Mouse (Mus musculus): Measurements from ENCODE around the gene Flad1. TPM values are rescaled to one million over a fixed set of nuclear protein-coding genes. Genes with fewer than 3 reads are reported as not detected.
A peak's percentile ranks its signal among the peaks of the same experiment; 100 is the strongest.

Gene Flad1
- 35.9 and 36.5 TPM in 2 replicates for polyA plus RNA-seq (2015; fragmentation: Nextera tagmentation; extraction: Ambion mirVana)

DNA sequence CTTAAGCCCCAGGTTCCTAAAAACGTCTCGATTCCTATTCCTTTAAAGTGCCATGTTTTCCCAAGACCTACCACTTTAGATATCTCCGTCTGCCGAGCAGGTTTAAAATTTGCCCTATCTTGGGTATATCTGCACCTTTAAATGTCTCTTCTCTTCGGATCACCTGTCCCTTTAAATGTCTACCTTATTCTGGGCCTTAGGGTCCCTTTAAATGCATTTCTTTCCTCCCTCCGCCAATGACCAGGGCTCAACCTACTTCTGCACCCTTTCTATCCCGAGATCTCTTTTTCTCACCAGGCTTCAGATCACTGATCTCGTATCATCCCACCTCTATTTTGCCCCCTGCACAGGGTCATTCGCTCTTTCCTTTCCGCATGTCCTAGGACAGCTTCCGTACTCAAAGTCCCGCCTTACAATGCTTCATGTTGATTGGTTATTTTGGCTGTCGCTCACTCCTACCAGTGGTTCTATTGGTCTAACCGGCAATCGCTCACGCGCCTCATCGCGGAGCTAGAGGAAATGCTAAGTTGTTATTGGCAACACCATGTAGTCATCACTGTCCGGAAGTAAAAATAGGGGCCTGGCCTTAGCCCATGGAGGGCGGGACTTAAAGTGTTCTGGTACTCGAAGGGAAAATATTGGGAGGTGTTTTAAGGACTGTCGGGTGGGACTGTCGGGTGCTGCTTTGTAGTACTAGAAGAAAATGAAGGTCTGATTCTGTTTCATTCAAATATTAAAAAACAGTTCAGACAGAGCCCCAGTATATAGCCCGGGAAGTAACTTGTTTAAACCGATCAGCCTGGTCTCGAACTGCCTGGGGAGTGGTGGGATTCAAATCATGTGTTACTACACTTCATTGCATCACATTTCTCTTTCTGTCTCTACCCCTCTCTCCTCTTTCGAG lies at the start of gene Flad1:
Flad1 (minus strand) TSS at position 381 of the 904 bp plus-strand sequence.
- Histone ChIP-seq H3K9me3 (no peaks in the 10 kb centered on the region), H3K4me2 (peak within 1 kb of the TSS; percentile 75), H3K36me3 (replicated peaks) (peaks cover 15% of the 10 kb centered on the region), H3K9ac (peak within 1 kb of the TSS; percentile 47), H3K4me3 (peak within 1 kb of the TSS; percentile 44), H3K4me1 (peaks cover 19% of the 10 kb centered on the region), H3K27me3 (replicated peaks) (no peaks in the 10 kb centered on the region), H3K27ac (peak within 1 kb of the TSS; percentile 65)
- peak; percentile 99 for ATAC-seq (replicated peaks)
- WGBS = 6% methylated on average over 28 of the region's 28 CpGs

DNA sequence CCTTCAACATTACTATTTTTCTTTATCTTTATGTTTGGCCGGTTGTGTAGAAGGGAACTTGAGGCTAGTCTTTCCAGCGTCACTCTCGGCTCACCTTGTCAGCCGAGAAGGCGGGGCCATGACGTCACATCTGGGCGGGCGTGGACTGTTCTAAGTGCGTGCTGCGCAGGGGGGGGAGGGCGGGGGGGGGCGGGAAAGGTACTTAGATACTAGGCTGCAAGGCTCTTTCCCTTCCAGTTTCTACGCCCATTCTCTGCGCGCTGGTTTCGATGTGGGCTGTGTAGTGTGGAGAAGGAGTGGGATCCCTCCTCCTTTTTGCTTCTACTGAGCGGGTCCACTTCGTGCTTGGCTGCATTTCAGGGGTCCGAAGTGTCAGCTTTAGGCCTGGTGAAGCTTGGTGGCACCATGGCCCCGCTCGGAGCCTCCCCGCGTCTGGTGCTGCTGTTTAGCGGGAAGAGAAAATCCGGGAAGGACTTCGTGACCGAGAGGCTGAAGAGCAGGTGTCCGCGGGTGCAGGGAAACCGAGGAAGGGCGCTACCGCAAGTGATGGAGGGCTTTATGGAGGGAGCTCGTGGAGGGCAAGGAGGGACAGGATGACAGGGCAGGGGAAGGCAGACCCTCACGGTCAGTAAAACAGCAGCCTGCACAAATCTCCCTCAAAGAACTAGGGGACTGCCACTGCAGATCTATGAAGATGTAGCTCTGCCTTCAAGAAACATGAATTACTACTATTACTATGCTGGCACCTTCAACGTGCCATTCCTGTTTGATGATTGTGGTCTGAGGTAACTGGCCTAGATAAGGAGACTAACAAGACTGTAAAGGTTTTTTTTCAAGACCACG lies 47.5 kb upstream of the Flad1 start:
- H3K4me2 ChIP-seq = peak overlapping the region; percentile 70
- H3K27ac ChIP-seq = peak overlapping the region; percentile 92
- peak overlapping the region; percentile 80 for H3K9ac ChIP-seq
- 0 out of 2 replicates have a peak, but pooled peaks cover 3% of the 10 kb centered on the region for H3K36me3 ChIP-seq (replicated peaks)
- no peaks in the 10 kb centered on the region for H3K9me3 ChIP-seq
- peak overlapping the region; percentile 66 for H3K4me3 ChIP-seq
- peak; percentile 92 for ATAC-seq (replicated peaks)
- under 1% methylated on average over 36 of the region's 36 CpGs for WGBS
- no peaks in the 10 kb centered on the region for H3K27me3 ChIP-seq (replicated peaks)
- H3K4me1 ChIP-seq = peaks cover 14% of the 10 kb centered on the region; the same call in 1 of the 2 replicates

DNA sequence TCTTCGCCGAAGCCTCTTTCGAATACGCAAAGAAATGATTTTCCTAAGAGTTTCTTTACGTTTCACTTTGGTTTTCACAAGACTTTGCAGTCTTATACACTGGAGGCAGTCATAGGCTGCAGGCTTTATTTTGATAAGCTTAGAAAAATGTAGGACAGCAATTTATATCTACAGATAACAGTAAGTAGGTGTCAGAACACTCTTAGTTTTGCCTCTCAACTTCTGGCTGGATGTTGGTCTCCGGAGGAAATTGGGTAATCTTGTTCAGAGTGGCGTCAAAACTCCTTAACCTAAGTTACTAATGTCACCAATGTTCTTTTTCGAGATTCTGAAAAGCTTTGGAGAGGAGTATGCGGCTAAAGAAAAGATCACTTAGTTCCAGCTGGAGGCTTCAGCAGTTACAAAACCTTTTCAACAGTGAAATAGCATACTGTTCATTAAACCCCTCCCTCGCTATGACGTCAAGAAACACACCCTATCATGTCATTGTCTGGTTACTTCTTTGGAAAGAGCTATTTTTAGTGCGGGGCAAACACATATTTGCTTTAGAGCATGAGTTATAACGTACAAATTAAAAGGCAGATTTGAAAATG lies 46.8 kb upstream of the Flad1 start:
- H3K27me3 ChIP-seq (replicated peaks) = no peaks in the 10 kb centered on the region
- H3K27ac ChIP-seq = peak overlapping the region; percentile 92
- peaks cover 14% of the 10 kb centered on the region; the same call in 1 of the 2 replicates for H3K4me1 ChIP-seq
- 0 out of 2 replicates have a peak, but pooled peaks cover 3% of the 10 kb centered on the region for H3K36me3 ChIP-seq (replicated peaks)
- WGBS = 44% methylated on average over 13 of the region's 13 CpGs
- peak overlapping the region; percentile 66 for H3K4me3 ChIP-seq
- peak; percentile 55 for ATAC-seq (replicated peaks)
- H3K9ac ChIP-seq = peak overlapping the region; percentile 80; the same call in 1 of the 2 replicates
- H3K4me2 ChIP-seq = peak overlapping the region; percentile 70
- H3K9me3 ChIP-seq = no peaks in the 10 kb centered on the region

DNA sequence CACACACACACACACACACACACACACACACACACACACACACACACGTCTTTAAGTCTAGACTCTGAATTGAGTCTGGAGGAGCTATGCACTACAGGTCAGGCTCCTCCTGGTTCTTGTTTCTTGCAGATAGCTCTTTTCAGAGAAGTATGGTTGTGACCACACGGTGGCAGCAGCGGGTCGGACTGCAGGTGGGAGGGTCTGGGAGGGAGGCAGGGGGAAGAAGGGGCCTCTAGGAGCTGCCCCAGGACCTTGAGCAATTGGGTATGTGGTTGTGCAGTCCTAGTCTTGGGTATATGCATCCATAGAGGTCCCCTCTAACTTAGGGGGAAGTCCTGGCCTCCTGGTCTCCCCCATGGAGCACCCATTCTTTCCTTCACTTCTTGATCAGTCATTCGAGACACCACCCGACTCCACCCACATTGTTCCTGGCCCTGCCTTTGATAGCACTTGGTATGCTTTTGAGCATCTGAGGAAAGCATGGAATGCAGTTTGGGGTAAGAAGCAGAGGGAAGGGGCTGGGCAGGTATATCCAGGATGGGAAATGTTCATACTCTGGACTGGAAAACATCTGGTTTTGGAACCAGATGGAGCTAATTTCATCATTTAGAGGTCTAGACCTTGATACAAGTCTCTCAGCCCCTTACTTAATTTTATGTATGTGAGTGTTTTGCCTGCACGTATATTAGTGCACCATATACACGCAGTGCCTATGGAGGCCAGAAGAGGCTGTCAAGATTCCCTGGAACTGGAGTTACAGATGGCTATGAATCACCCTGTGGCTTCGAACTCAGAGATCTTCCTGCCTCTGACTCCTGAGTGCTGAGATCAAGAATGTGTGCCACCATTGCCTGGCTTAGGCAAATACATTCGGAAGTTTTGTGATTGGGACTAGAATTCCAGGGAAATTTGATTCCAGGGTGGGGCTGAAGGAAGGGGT lies 45.3 kb upstream of the Flad1 start:
- WGBS = 31% methylated on average over 10 of the region's 10 CpGs
- Histone ChIP-seq H3K4me2 (no peak overlapping the region), H3K9me3 (no peaks in the 10 kb centered on the region), H3K27me3 (replicated peaks) (no peaks in the 10 kb centered on the region), H3K9ac (no peak overlapping the region), H3K4me1 (peaks cover 17% of the 10 kb centered on the region; the same call in 1 of the 2 replicates), H3K36me3 (replicated peaks) (0 out of 2 replicates have a peak, but pooled peaks cover 3% of the 10 kb centered on the region), H3K4me3 (no peak overlapping the region), H3K27ac (no peak overlapping the region)
- ATAC-seq (replicated peaks) = no peak

DNA sequence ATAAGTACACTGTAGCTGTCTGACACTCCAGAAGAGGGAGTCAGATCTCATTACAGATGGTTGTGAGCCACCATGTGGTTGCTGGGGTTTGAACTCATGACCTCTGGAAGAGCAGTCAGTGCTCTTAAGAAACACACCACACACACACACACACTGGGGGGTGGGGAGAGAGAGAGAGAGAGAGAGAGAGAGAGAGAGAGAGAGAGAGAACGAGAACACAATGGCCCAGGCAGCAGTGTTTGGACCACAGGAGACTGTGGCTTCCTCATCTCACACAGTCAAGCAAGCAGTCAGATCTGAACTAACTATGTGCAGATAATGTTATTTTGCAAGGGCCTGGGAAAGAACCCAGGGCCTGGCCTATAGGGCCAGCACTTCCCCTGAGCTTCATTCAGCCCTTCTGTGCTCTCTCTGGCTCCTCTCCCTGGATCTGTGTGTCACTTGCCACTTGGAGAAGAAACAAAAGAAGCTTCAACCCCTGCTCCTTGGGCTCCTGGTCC lies 44.2 kb upstream of the Flad1 start:
- Histone ChIP-seq H3K4me2 (no peak overlapping the region), H3K27me3 (replicated peaks) (no peaks in the 10 kb centered on the region), H3K9ac (no peak overlapping the region), H3K9me3 (no peaks in the 10 kb centered on the region), H3K4me3 (no peak overlapping the region), H3K4me1 (peaks cover 21% of the 10 kb centered on the region; the same call in 1 of the 2 replicates), H3K27ac (no peak overlapping the region), H3K36me3 (replicated peaks) (no peaks in the 10 kb centered on the region)
- WGBS = 17% methylated on average over 1 of the region's 1 CpGs
- ATAC-seq (replicated peaks) = no peak

DNA sequence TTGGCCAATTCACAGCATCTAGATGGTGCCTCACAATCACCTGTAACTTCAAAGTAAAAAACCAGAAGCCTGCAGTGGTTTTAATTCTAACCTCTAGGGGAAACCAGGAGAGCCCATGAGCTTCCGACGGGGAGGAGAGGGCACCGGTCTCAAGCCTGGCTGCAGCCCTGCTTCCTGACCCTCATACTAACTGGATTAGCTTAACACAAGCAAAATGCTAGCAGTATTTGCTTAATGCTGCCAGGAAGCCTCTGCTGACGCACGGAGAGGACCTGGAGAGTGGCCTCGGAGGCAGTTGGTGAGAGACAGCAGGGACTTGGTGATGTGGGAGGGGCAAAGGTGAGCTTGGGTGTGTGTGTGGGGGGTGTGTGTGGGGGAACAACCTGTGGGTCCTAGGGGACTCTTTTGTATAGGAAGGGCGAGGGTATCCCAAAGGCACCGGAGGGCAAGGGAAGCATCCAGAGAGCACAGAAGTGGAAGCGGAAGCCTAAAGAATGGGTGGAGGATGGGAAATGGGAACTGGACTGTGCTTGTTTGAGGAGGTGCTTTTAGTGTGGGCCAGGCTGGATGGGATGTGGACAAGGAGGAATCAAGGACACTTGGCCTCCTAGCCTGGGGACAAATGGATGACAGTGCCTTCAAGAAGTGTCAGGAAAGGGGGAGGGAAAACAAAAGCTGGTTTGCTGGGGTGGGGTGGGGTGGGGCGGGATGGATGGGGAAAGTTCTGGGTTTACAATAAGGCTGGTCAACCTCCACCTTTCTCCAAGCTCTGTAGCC lies 42.9 kb upstream of the Flad1 start, which contains the start of gene Pmvk:
Pmvk (plus strand) TSS at position 141 of the 777 bp plus-strand sequence.
- Histone ChIP-seq H3K27ac (no peak within 1 kb of the TSS), H3K4me3 (no peak within 1 kb of the TSS), H3K9me3 (no peaks in the 10 kb centered on the region), H3K9ac (no peak within 1 kb of the TSS), H3K4me2 (no peak within 1 kb of the TSS), H3K27me3 (replicated peaks) (no peaks in the 10 kb centered on the region), H3K36me3 (replicated peaks) (no peaks in the 10 kb centered on the region), H3K4me1 (peaks cover 9% of the 10 kb centered on the region; the same call in 1 of the 2 replicates)
- 65% methylated on average over 10 of the region's 10 CpGs for WGBS
- ATAC-seq (replicated peaks) = no peak

DNA sequence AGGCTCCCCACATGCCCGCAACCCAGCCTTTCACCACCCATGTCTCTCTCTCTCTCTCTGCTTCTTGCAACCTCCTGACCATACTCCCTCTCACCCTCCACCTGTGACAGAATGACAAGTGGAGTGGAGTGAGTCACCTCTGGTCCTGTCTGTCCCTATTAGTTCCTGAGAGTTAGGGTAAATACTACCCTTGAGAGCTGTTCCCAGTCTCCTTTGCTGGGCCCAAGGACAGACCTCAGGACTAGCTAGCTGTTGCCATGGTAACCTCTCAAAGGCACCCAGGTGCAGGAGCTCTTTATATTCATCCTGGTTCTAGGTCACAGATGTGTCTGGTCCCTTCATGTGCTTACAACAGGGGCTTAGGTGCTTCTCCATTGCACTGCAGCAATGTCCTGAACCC lies 40.2 kb upstream of the Flad1 start:
- H3K9ac ChIP-seq = no peak overlapping the region
- ATAC-seq (replicated peaks) = no peak; the same call in 1 of the 2 replicates

DNA sequence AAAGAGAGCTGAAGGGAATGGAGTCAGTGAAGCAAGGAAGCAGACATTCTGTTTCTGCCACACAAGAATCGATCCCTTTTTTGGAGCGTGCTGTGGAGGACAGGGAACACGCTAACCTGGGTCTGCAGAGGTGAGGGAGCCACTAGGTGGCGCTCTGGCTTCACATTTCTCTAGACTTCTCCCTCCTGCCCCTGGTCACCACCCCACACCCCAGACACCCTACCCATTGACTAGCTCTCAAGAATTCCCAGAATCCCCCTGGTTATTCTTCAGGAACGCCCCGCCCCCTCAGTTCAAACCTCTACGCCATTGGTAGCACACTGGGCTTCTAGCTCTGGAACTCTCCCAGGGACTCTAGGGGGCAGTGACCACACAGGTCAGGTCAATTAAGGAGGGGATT lies 37.9 kb upstream of the Flad1 start:
- H3K4me2 ChIP-seq = no peak overlapping the region
- no peaks in the 10 kb centered on the region for H3K9me3 ChIP-seq

More for the DNA sequence above, 40.2 kb upstream of the Flad1 start:
- Histone ChIP-seq H3K4me2 (no peak overlapping the region), H3K9me3 (no peaks in the 10 kb centered on the region), H3K27me3 (replicated peaks) (no peaks in the 10 kb centered on the region), H3K4me1 (peaks cover 9% of the 10 kb centered on the region; the same call in 1 of the 2 replicates), H3K4me3 (no peak overlapping the region), H3K27ac (0 out of 2 replicates have a peak overlapping the region, but pooled peaks have one; percentile 29), H3K36me3 (replicated peaks) (no peaks in the 10 kb centered on the region)
- WGBS = 86% methylated on average over 1 of the region's 1 CpGs

DNA sequence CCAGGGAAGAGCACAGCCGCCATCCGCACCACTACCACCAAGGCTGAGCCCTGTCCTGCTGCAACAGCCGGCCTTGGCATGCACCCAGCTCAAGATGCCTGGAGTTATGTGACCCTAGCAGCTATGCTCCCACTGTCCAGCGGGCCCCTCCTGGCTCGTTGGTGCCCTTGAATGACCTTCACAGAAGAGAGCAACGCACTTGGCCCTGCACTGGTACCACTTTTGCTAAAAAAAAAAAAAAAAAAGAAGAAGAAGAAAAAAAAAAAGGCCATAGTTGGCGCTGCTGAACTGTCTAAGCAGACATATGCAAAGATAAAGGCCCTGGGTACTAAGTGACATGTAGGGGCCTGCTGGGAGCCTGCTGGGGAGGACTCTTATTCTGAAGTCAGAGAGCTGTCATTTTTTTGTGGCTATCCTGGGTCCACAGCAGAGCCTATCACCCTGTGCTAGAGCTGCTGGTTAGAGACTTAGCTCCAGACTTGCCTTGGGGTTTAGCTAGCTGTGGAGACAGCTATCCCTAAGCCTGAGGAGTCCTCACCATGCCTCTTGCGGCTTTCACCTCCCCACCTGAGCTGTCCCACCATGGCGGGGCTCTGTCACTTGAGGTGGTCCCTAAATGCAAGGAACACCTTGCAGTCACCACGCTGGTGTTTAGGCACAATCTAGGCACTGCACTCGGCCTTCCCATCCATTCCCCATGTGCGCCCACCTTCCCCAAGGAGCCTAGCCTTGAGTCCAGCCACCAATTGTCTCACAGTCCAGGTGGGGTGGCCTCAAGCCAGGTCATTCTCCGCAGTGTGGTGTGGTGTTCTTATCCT lies 37.3 kb upstream of the Flad1 start:
- H3K4me1 ChIP-seq = peaks cover 9% of the 10 kb centered on the region; the same call in 1 of the 2 replicates
- H3K9ac ChIP-seq = no peak overlapping the region
- H3K27me3 ChIP-seq (replicated peaks) = no peaks in the 10 kb centered on the region
- ATAC-seq (replicated peaks) = no peak
- WGBS = 64% methylated on average over 13 of the region's 13 CpGs
- H3K27ac ChIP-seq = no peak overlapping the region
- no peak overlapping the region for H3K4me2 ChIP-seq
- no peaks in the 10 kb centered on the region for H3K36me3 ChIP-seq (replicated peaks)
- H3K4me3 ChIP-seq = no peak overlapping the region
- no peaks in the 10 kb centered on the region for H3K9me3 ChIP-seq

More for the DNA sequence above, 37.9 kb upstream of the Flad1 start:
- no peak overlapping the region for H3K27ac ChIP-seq
- H3K4me1 ChIP-seq = peaks cover 9% of the 10 kb centered on the region; the same call in 1 of the 2 replicates
- no peaks in the 10 kb centered on the region for H3K36me3 ChIP-seq (replicated peaks)
- peak; percentile 37 for ATAC-seq (replicated peaks)
- no peaks in the 10 kb centered on the region for H3K27me3 ChIP-seq (replicated peaks)
- WGBS = 43% methylated on average over 7 of the region's 7 CpGs
- no peak overlapping the region for H3K4me3 ChIP-seq
- no peak overlapping the region for H3K9ac ChIP-seq

All from midbrain, embryonic 15.5 days (tissue).